Mouse (Mus musculus) lung, embryonic 14.5 days (tissue): Measurements from ENCODE around the gene Lrrc25. TPM values are rescaled to one million over a fixed set of nuclear protein-coding genes. Genes with fewer than 3 reads are reported as not detected.

ENCODE experiments used
- ATAC-seq: fragments of 200-750 bp; cut with Nextera tagmentation; 2 replicates; pipeline ENCODE4 v1.8.0; 2017; ENCODE audit warnings: mild to moderate bottlenecking, moderate TSS enrichment, moderate library complexity; ENCODE audit not compliant: insufficient read depth
- DNase-seq: peaks from one replicate; pipeline ENCODE4 v3.0.0-alpha.2; 2015
- H3K27ac ChIP-seq: fragments of 300-500 bp; sonication (generic); 2 replicates; pipeline ENCODE4 v1.5.1; 2014; ENCODE audit warnings: low read depth, mild to moderate bottlenecking, moderate library complexity
- H3K27me3 ChIP-seq: fragments of 300-500 bp; sonication (generic); 2 replicates; pipeline ENCODE4 v1.6.1; 2014; ENCODE audit warnings: low read length, control low read depth; ENCODE audit not compliant: insufficient read depth
- H3K36me3 ChIP-seq: fragments of 300-500 bp; sonication (generic); 2 replicates; pipeline ENCODE4 v1.6.1; 2014; ENCODE audit warnings: control low read depth; ENCODE audit not compliant: insufficient read depth
- H3K4me1 ChIP-seq: fragments of 300-500 bp; sonication (generic); 2 replicates; pipeline ENCODE4 v1.6.1; 2014; ENCODE audit warnings: antibody characterized with exemption, control low read depth; ENCODE audit not compliant: insufficient read depth
- H3K4me2 ChIP-seq: fragments of 300-500 bp; sonication (generic); 2 replicates; pipeline ENCODE4 v1.6.1; 2014; ENCODE audit warnings: mild to moderate bottlenecking
- H3K4me3 ChIP-seq: fragments of 300-500 bp; sonication (generic); 2 replicates; pipeline ENCODE4 v1.5.1; 2014; ENCODE audit warnings: low read depth, low read length
- H3K9ac ChIP-seq: fragments of 300-500 bp; sonication (generic); 2 replicates; pipeline ENCODE4 v1.6.1; 2014
- H3K9me3 ChIP-seq: fragments of 300-500 bp; sonication (generic); 2 replicates; pipeline ENCODE4 v1.6.1; 2016; ENCODE audit warnings: low read depth, low read length, control low read depth
- CTCF ChIP-seq: IDR thresholded peaks from 2 replicates; pipeline ENCODE4 v1.5.1; 2016; ENCODE audit warnings: antibody characterized with exemption, low read depth
- WGBS: fragments of 180-500 bp; shearing (Covaris S2); extraction: QIAGEN DNeasy Blood & Tissue Kit; methylation state at CpG from one replicate; pipeline ENCODE4 v1.1.7; 2014; 5-methylcytosine and 5-hydroxymethylcytosine counted together
- polyA plus RNA-seq: library from polyadenylated mRNA; unstranded; fragments of >200 nt; fragmentation: Nextera tagmentation; extraction: Ambion mirVana; gene quantifications from 2 replicates; pipeline ENCODE4 v1.2.1, GENCODE M21; 2014

Lrrc25 gene
- polyA plus RNA-seq, 1 experiment from 2014 or later, result 1.9 TPM

DNA sequence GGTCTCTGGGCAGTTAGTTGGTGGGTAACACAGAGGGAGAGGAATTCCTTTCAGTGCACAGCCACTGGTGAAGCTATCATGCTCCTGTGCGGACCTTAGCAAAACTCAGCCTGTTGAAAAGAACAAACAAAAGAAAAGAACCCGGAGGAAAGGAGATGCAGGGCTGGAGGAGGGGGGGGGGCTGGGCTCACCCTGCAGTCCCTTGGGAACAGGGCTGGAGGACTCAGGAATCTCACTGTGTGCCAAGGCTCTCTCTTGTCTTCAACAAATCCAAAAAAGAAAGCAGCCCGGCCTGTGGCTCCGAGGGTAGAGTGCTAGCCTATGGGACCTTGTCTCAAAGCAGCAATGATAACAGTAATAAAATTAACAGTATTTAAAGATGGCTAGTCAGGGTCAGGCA is 47.7 kb downstream of the Lrrc25 start:
- WGBS, result 32% methylated on average over 4 of the region's 4 CpGs

DNA sequence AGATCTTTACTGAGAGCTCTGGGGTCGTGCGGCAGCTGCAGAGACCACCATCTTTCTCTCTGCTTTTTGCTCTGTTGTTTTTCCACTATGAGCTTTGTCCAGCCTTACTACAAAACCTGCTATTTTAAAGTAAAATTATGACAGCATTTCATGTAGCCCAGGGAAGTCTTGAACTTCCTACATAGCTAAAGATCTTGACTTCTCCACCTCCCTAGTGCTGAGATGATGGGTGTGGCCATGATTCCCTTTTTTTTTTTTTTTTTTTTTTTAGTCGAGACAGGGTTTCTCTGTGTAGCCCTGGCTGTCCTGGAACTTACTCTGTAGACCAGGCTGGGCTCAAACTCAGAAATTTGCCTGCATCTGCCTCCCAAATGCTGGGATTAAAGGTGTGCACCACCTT is 48.7 kb downstream of the Lrrc25 start:
- Histone ChIP-seq H3K9me3 (no peaks in the 10 kb centered on the region), H3K4me3 (no peak overlapping the region), H3K27me3 (no peaks in the 10 kb centered on the region), H3K27ac (no peak overlapping the region), H3K4me1 (no peaks in the 10 kb centered on the region), H3K36me3 (no peaks in the 10 kb centered on the region), H3K4me2 (no peak overlapping the region), H3K9ac (no peak overlapping the region)
- DNase-seq, result no peak
- WGBS, result 64% methylated on average over 3 of the region's 3 CpGs
- no peak for ATAC-seq
- no peak for TF ChIP-seq CTCF

More for the DNA sequence above, 47.7 kb downstream of the Lrrc25 start:
- Histone ChIP-seq H3K4me3 (no peak overlapping the region), H3K27ac (no peak overlapping the region), H3K9me3 (no peaks in the 10 kb centered on the region), H3K4me1 (peaks cover 3% of the 10 kb centered on the region), H3K27me3 (no peaks in the 10 kb centered on the region), H3K4me2 (no peak overlapping the region), H3K9ac (no peak overlapping the region), H3K36me3 (no peaks in the 10 kb centered on the region)
- no peak for TF ChIP-seq CTCF
- ATAC-seq, result no peak
- no peak for DNase-seq

- no peak for ATAC-seq
- DNase-seq, result no peak
- H3K9ac ChIP-seq, result no peak overlapping the region
- no peak for TF ChIP-seq CTCF
- no peak overlapping the region for H3K27ac ChIP-seq
- H3K36me3 ChIP-seq, result no peaks in the 10 kb centered on the region
- no peaks in the 10 kb centered on the region for H3K9me3 ChIP-seq
- H3K4me3 ChIP-seq, result no peak overlapping the region
- WGBS, result 69% methylated on average over 2 of the region's 2 CpGs
- H3K4me1 ChIP-seq, result no peaks in the 10 kb centered on the region
- no peak overlapping the region for H3K4me2 ChIP-seq
- no peaks in the 10 kb centered on the region for H3K27me3 ChIP-seq
These were observed 49.6 kb downstream of the Lrrc25 start for GRCm38 (mm10) chr8:70665599-70665998.

DNA sequence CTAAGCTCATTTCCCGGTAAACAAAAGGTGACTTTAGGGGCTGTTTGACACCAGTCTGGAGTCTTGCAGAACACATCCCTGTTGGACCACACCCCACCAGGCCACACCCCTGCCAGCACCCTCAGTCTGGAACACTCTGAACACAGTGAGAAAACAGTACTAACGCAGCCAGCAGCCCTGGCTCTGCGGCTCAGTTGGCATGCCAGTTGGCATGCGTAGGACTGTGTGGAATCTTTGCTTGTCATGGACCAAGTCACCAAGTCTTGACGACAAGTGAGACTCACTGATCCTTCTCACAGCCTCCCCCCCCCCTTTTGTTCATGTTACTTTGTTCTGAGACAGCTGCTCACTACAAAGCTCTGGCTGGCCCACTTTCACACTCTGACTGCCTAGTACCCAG is 51.1 kb downstream of the Lrrc25 start:
- H3K9ac ChIP-seq, result no peak overlapping the region
- WGBS, result 64% methylated on average over 5 of the region's 5 CpGs
- no peaks in the 10 kb centered on the region for H3K4me1 ChIP-seq
- ATAC-seq (no peak), DNase-seq (no peak)
- no peak for TF ChIP-seq CTCF
- no peak overlapping the region for H3K4me3 ChIP-seq
- H3K27ac ChIP-seq, result no peak overlapping the region
- H3K27me3 ChIP-seq, result no peaks in the 10 kb centered on the region
- H3K36me3 ChIP-seq, result no peaks in the 10 kb centered on the region
- no peak overlapping the region for H3K4me2 ChIP-seq
- H3K9me3 ChIP-seq, result no peaks in the 10 kb centered on the region

Other genes starting within 250 kb of the Lrrc25 start
- gene Comp, start 242.6 kb upstream of the Lrrc25 start, polyA plus RNA-seq, result 0.43 and 0.53 TPM in 2 replicates
- gene Crtc1, start 176.6 kb upstream of the Lrrc25 start, polyA plus RNA-seq, result 15.5 and 21.8 TPM in 2 replicates
- gene Klhl26, start 139.2 kb upstream of the Lrrc25 start, polyA plus RNA-seq, result 21.8 and 24.4 TPM in 2 replicates
- gene Tmem59l, start 128.8 kb upstream of the Lrrc25 start, polyA plus RNA-seq, result 6.7 and 8.3 TPM in 2 replicates
- gene Crlf1, start 123.0 kb upstream of the Lrrc25 start, polyA plus RNA-seq, result 151 and 165 TPM in 2 replicates
- gene Rex1bd, start 109.4 kb upstream of the Lrrc25 start, polyA plus RNA-seq, result 113 and 126 TPM in 2 replicates
- 964 and 1,036 TPM in 2 replicates for gene Uba52, start 105.4 kb upstream of the Lrrc25 start, polyA plus RNA-seq
- 239 and 245 TPM in 2 replicates for gene Fkbp8, start 88.4 kb upstream of the Lrrc25 start, polyA plus RNA-seq
- 56.3 and 59.0 TPM in 2 replicates for gene Kxd1, start 88.2 kb upstream of the Lrrc25 start, polyA plus RNA-seq
- gene Ell, start 76.7 kb upstream of the Lrrc25 start, polyA plus RNA-seq, result 18.5 and 20.0 TPM in 2 replicates
- 91.6 and 107 TPM in 2 replicates for gene Isyna1, start 21.8 kb upstream of the Lrrc25 start, polyA plus RNA-seq
- gene Ssbp4, start 7.3 kb upstream of the Lrrc25 start, polyA plus RNA-seq, result 127 and 143 TPM in 2 replicates
- 0.12 and 0.22 TPM in 2 replicates for gene Gdf15, start 16.3 kb downstream of the Lrrc25 start, polyA plus RNA-seq
- gene Pgpep1, start 44.2 kb downstream of the Lrrc25 start, polyA plus RNA-seq, result 46.6 and 48.2 TPM in 2 replicates
- 305 and 327 TPM in 2 replicates for gene Lsm4, start 57.1 kb downstream of the Lrrc25 start, polyA plus RNA-seq
- 70.1 and 72.9 TPM in 2 replicates for gene Jund, start 82.8 kb downstream of the Lrrc25 start, polyA plus RNA-seq
- gene Iqcn, start 87.3 kb downstream of the Lrrc25 start, polyA plus RNA-seq, result 0.04 TPM in 1 of 2 replicates, not detected in the other
- gene Gm3336, start 102.4 kb downstream of the Lrrc25 start, polyA plus RNA-seq, result not detected in 2 replicates
- gene Pde4c, start 107.6 kb downstream of the Lrrc25 start, polyA plus RNA-seq, result 0.17 and 0.23 TPM in 2 replicates
- gene Rab3a, start 138.5 kb downstream of the Lrrc25 start, polyA plus RNA-seq, result 10.5 and 12.0 TPM in 2 replicates
- 27.9 and 29.4 TPM in 2 replicates for gene Mpv17l2, start 144.8 kb downstream of the Lrrc25 start, polyA plus RNA-seq
- gene Pik3r2, start 160.6 kb downstream of the Lrrc25 start, polyA plus RNA-seq, result 46.5 and 52.4 TPM in 2 replicates
- 16.1 and 18.0 TPM in 2 replicates for gene Mast3, start 188.9 kb downstream of the Lrrc25 start, polyA plus RNA-seq
- gene Il12rb1, start 192.3 kb downstream of the Lrrc25 start, polyA plus RNA-seq, result 0.17 TPM in 1 of 2 replicates, not detected in the other
- gene Arrdc2, start 223.6 kb downstream of the Lrrc25 start, polyA plus RNA-seq, result 4.3 and 4.4 TPM in 2 replicates
- 0.54 and 0.72 TPM in 2 replicates for gene Kcnn1, start 247.1 kb downstream of the Lrrc25 start, polyA plus RNA-seq